Mouse (Mus musculus): ENCODE data around the gene Cacna1a.
"Not testable (repeated sequence)": the region's sequence is repeated elsewhere in the genome, so short reads cannot be mapped to it uniquely, and the experiment has no call there.

Cacna1a gene

GRCm38 (mm10) chr8:84664566-84665384 is 276.5 kb downstream of the Cacna1a start:
- DNase-seq, result peak; percentile 78

- DNase-seq, result no peak
Measured at GRCm38 (mm10) chr8:84665385-84665893, 277.2 kb downstream of the Cacna1a start.

GRCm38 (mm10) chr8:84668081-84668480 is 279.8 kb downstream of the Cacna1a start:
- no peak for DNase-seq

- DNase-seq, result no peak
Measured at GRCm38 (mm10) chr8:84668731-84669485, 280.7 kb downstream of the Cacna1a start.

GRCm38 (mm10) chr8:84670295-84671006 is 282.2 kb downstream of the Cacna1a start:
- DNase-seq, result not testable (repeated sequence)

GRCm38 (mm10) chr8:84677305-84677704 is 289.1 kb downstream of the Cacna1a start:
- no peak for DNase-seq

GRCm38 (mm10) chr8:84681476-84681875 is 293.2 kb downstream of the Cacna1a start:
- no peak for DNase-seq

- DNase-seq, result no peak
Measured at GRCm38 (mm10) chr8:84682257-84682656, 294.0 kb downstream of the Cacna1a start.

- DNase-seq, result no peak
Measured at GRCm38 (mm10) chr8:84684537-84684936, 296.3 kb downstream of the Cacna1a start.

- DNase-seq, result no peak
Measured at GRCm38 (mm10) chr8:84686191-84687002, 298.2 kb downstream of the Cacna1a start, which contains the start of gene Trmt1. Gene Trmt1 (plus strand): TSS chr8:84686307.

- peak; percentile 33 for DNase-seq
Measured at GRCm38 (mm10) chr8:84687003-84687704, 298.9 kb downstream of the Cacna1a start.

GRCm38 (mm10) chr8:84687705-84688100 is 299.5 kb downstream of the Cacna1a start, which contains the start of gene Nacc1:
Gene Nacc1 (minus strand): TSS chr8:84687862.
- DNase-seq, result peak; percentile 82

GRCm38 (mm10) chr8:84689091-84689915 is 301.1 kb downstream of the Cacna1a start:
- peak; percentile 82 for DNase-seq

Data from right cerebral cortex, postnatal 4 days (tissue).